8 mouse cellular contexts compared by ENCODE assay signal in genomic region chr7:126696303-126696702, GRCm38 (mm10). TPM values are rescaled to one million over a fixed set of nuclear protein-coding genes. Genes with fewer than 3 reads are reported as not detected.
DNase-seq lines count a peak whose midpoint lies in the region; ATAC-seq and TF ChIP-seq lines count a peak whose summit lies in the region.

No protein-coding gene starts in this region.

- no peak for DNase-seq in heart, adult 8-10 months (ENCODE audit: low spot score)
- no peak for DNase-seq in hindbrain, embryonic 11.5 days (ENCODE audit: low spot score)
- DNase-seq in ovary, postnatal 14 days (ENCODE audit: low spot score): no peak
- DNase-seq in frontal cortex, postnatal 36 days (ENCODE audit: low spot score in 2 of 2): no peak
- DNase-seq in left cerebral cortex, postnatal 36 days (ENCODE audit: low spot score in 2 of 2): no peak

- intact Hi-C loops in left cerebral cortex, postnatal 36 days (cut with DNase I): loop anchor here (5.0 kb wide), 1 partner anchor 114 kb away; the partner anchor contains the start of gene Apobr

- H3K36me3 ChIP-seq in heart, embryonic 15.5 days: peaks cover 8% of the 10 kb centered on the region; the same call in 1 of the 2 replicates
- peaks cover under 1% of the 10 kb centered on the region; the same call in 1 of the 2 replicates for H3K36me3 ChIP-seq in hindbrain, embryonic 11.5 days (ENCODE audit: control insufficient read depth, insufficient read depth, low read length)
- peaks cover 30% of the 10 kb centered on the region for H3K36me3 ChIP-seq in midbrain, embryonic 12.5 days

- no peak for TF ChIP-seq POLR2A in bone marrow, adult 2 months (IDR thresholded peaks at IDR 0.05; ENCODE audit: borderline replicate concordance, control insufficient read depth, low read depth, low read length)

- H3K27me3 ChIP-seq in heart, embryonic 15.5 days: 0 out of 2 replicates have a peak, but pooled peaks cover under 1% of the 10 kb centered on the region
- H3K27me3 ChIP-seq in hindbrain, embryonic 11.5 days (ENCODE audit: control insufficient read depth, insufficient read depth, low read length): no peaks in the 10 kb centered on the region
- H3K27me3 ChIP-seq in midbrain, embryonic 12.5 days: no peaks in the 10 kb centered on the region

- peak overlapping the region; percentile 53 for H3K27ac ChIP-seq in heart, embryonic 15.5 days
- peak overlapping the region; percentile 85 for H3K27ac ChIP-seq in bone marrow, adult 2 months (ENCODE audit: control insufficient read depth, insufficient read depth, low read depth, low read length, poor library complexity)
- peak overlapping the region; percentile 69 for H3K27ac ChIP-seq in hindbrain, embryonic 11.5 days (ENCODE audit: low read depth, low read length)
- peak overlapping the region; percentile 64 for H3K27ac ChIP-seq in midbrain, embryonic 12.5 days (replicated peaks)

- H3K4me1 ChIP-seq in heart, embryonic 15.5 days (replicated peaks): peaks cover 27% of the 10 kb centered on the region
- H3K4me1 ChIP-seq in bone marrow, adult 2 months (ENCODE audit: control insufficient read depth, insufficient read depth, low read length): peaks cover under 1% of the 10 kb centered on the region; the same call in 1 of the 2 replicates
- peaks cover 12% of the 10 kb centered on the region for H3K4me1 ChIP-seq in hindbrain, embryonic 11.5 days (replicated peaks; ENCODE audit: control insufficient read depth, insufficient read depth, low read length)
- peaks cover 31% of the 10 kb centered on the region for H3K4me1 ChIP-seq in midbrain, embryonic 12.5 days

- 3% methylated on average over 17 of the region's 17 CpGs for WGBS in heart, embryonic 15.5 days
- 5% methylated on average over 17 of the region's 17 CpGs for WGBS in bone marrow, adult 2 months
- WGBS in hindbrain, embryonic 11.5 days: 2% methylated on average over 17 of the region's 17 CpGs
- WGBS in midbrain, embryonic 12.5 days: 5% methylated on average over 17 of the region's 17 CpGs

- H3K4me3 ChIP-seq in heart, embryonic 15.5 days: peak overlapping the region; percentile 84
- peak overlapping the region; percentile 78 for H3K4me3 ChIP-seq in bone marrow, adult 2 months (replicated peaks; ENCODE audit: control insufficient read depth, low read depth, low read length)
- peak overlapping the region; percentile 83 for H3K4me3 ChIP-seq in hindbrain, embryonic 11.5 days (ENCODE audit: low read depth, low read length)
- peak overlapping the region; percentile 80 for H3K4me3 ChIP-seq in midbrain, embryonic 12.5 days

- no peaks in the 10 kb centered on the region for H3K9me3 ChIP-seq in heart, embryonic 15.5 days (replicated peaks)
- no peaks in the 10 kb centered on the region for H3K9me3 ChIP-seq in hindbrain, embryonic 11.5 days (ENCODE audit: control insufficient read depth, low read length)
- no peaks in the 10 kb centered on the region for H3K9me3 ChIP-seq in midbrain, embryonic 12.5 days

- ATAC-seq in heart, embryonic 15.5 days (replicated peaks; ENCODE audit: insufficient number of reproducible peaks, insufficient read depth, low FRiP score, low read depth): no peak
- no peak for ATAC-seq in hindbrain, embryonic 11.5 days (ENCODE audit: low FRiP score)
- ATAC-seq in midbrain, embryonic 12.5 days (ENCODE audit: low FRiP score, low read depth): no peak; the same call in 1 of the 2 replicates

- H3K4me2 ChIP-seq in heart, embryonic 15.5 days: peak overlapping the region; percentile 91
- H3K4me2 ChIP-seq in hindbrain, embryonic 11.5 days (replicated peaks; ENCODE audit: low read depth, low read length): peak overlapping the region; percentile 87
- H3K4me2 ChIP-seq in midbrain, embryonic 12.5 days (replicated peaks): peak overlapping the region; percentile 88

- H3K9ac ChIP-seq in heart, embryonic 15.5 days: peak overlapping the region; percentile 76
- peak overlapping the region; percentile 77 for H3K9ac ChIP-seq in hindbrain, embryonic 11.5 days (ENCODE audit: low read depth, low read length)
- H3K9ac ChIP-seq in midbrain, embryonic 12.5 days (replicated peaks): peak overlapping the region; percentile 84

- TF ChIP-seq CTCF in bone marrow, adult 2 months (IDR thresholded peaks at IDR 0.05; ENCODE audit: control insufficient read depth, insufficient read depth, low read length): no peak

RNA-seq across cellular contexts. Expression of gene Slx1b, which starts 0.7 kb away (rescaled TPM):
- polyA plus RNA-seq in heart, embryonic 15.5 days (2015; fragmentation: Nextera tagmentation; extraction: Ambion mirVana): 6.7 and 7.7 TPM in 2 replicates
- total RNA-seq in heart, adult 8-10 months (2022): 1 to 10 TPM; 3.2 to 6.2 (median 5.4) TPM
- polyA plus RNA-seq in bone marrow, adult 2 months (2011; ENCODE audit: insufficient read depth, insufficient read length, low replicate concordance, missing spikeins): 5.0 and 11.1 TPM in 2 replicates
- polyA plus RNA-seq in hindbrain, embryonic 11.5 days (2014; fragmentation: Nextera tagmentation; extraction: Ambion mirVana): 9.8 and 10.7 TPM in 2 replicates
- polyA plus RNA-seq in midbrain, embryonic 12.5 days (2016; fragmentation: Nextera tagmentation; extraction: Ambion mirVana): 16.6 and 19.1 TPM in 2 replicates
- 10 to 100 TPM; 17.6 to 20.3 TPM for total RNA-seq in left cerebral cortex, postnatal 36 days (2021)

RNA-seq across cellular contexts. Expression of gene Bola2, which starts 1.1 kb away (rescaled TPM):
- 87.6 and 98.0 TPM in 2 replicates for polyA plus RNA-seq in heart, embryonic 15.5 days (2015; fragmentation: Nextera tagmentation; extraction: Ambion mirVana)
- 10 to 100 TPM; 52.4 to 70.4 (median 56.4) TPM for total RNA-seq in heart, adult 8-10 months (2022)
- polyA plus RNA-seq in bone marrow, adult 2 months (2011; ENCODE audit: insufficient read depth, insufficient read length, low replicate concordance, missing spikeins): 77.8 and 182 TPM in 2 replicates
- polyA plus RNA-seq in hindbrain, embryonic 11.5 days (2014; fragmentation: Nextera tagmentation; extraction: Ambion mirVana): 164 and 176 TPM in 2 replicates
- 151 TPM in 2 replicates for polyA plus RNA-seq in midbrain, embryonic 12.5 days (2016; fragmentation: Nextera tagmentation; extraction: Ambion mirVana)
- 100 to 1,000 TPM in 1 of 2 experiments, 10 to 100 TPM in 1; 85.8 to 109 TPM for total RNA-seq in left cerebral cortex, postnatal 36 days (2021)

RNA-seq across cellular contexts. Expression of gene Coro1a, which starts 11.3 kb away (rescaled TPM):
- polyA plus RNA-seq in heart, embryonic 15.5 days (2015; fragmentation: Nextera tagmentation; extraction: Ambion mirVana): 13.5 and 71.8 TPM in 2 replicates
- total RNA-seq in heart, adult 8-10 months (2022): 10 to 100 TPM in 1 of 4 experiments, 1 to 10 TPM in 3; 4.9 to 10.0 (median 6.2) TPM
- 370 and 776 TPM in 2 replicates for polyA plus RNA-seq in bone marrow, adult 2 months (2011; ENCODE audit: insufficient read depth, insufficient read length, low replicate concordance, missing spikeins)
- 45.3 and 47.8 TPM in 2 replicates for polyA plus RNA-seq in hindbrain, embryonic 11.5 days (2014; fragmentation: Nextera tagmentation; extraction: Ambion mirVana)
- 60.8 and 65.9 TPM in 2 replicates for polyA plus RNA-seq in midbrain, embryonic 12.5 days (2016; fragmentation: Nextera tagmentation; extraction: Ambion mirVana)
- total RNA-seq in left cerebral cortex, postnatal 36 days (2021): 100 to 1,000 TPM; 159 to 176 TPM

RNA-seq across cellular contexts. Expression of gene Sult1a1, which starts 20.1 kb away (rescaled TPM):
- 13.0 and 14.2 TPM in 2 replicates for polyA plus RNA-seq in heart, embryonic 15.5 days (2015; fragmentation: Nextera tagmentation; extraction: Ambion mirVana)
- 10 to 100 TPM; 18.6 to 38.7 (median 31.5) TPM for total RNA-seq in heart, adult 8-10 months (2022)
- 14.2 and 34.1 TPM in 2 replicates for polyA plus RNA-seq in bone marrow, adult 2 months (2011; ENCODE audit: insufficient read depth, insufficient read length, low replicate concordance, missing spikeins)
- 0.25 and 0.52 TPM in 2 replicates for polyA plus RNA-seq in hindbrain, embryonic 11.5 days (2014; fragmentation: Nextera tagmentation; extraction: Ambion mirVana)
- 0.45 and 1.1 TPM in 2 replicates for polyA plus RNA-seq in midbrain, embryonic 12.5 days (2016; fragmentation: Nextera tagmentation; extraction: Ambion mirVana)
- 10 to 100 TPM in 1 of 2 experiments, 1 to 10 TPM in 1; 9.6 to 15.9 TPM for total RNA-seq in left cerebral cortex, postnatal 36 days (2021)

RNA-seq across cellular contexts. Expression of gene Sgf29, which starts 47.2 kb away (rescaled TPM):
- 21.0 and 33.5 TPM in 2 replicates for polyA plus RNA-seq in heart, embryonic 15.5 days (2015; fragmentation: Nextera tagmentation; extraction: Ambion mirVana)
- total RNA-seq in heart, adult 8-10 months (2022): 10 to 100 TPM; 21.6 to 26.2 (median 24.9) TPM
- polyA plus RNA-seq in bone marrow, adult 2 months (2011; ENCODE audit: insufficient read depth, insufficient read length, low replicate concordance, missing spikeins): 25.8 and 27.0 TPM in 2 replicates
- 44.8 and 49.3 TPM in 2 replicates for polyA plus RNA-seq in hindbrain, embryonic 11.5 days (2014; fragmentation: Nextera tagmentation; extraction: Ambion mirVana)
- polyA plus RNA-seq in midbrain, embryonic 12.5 days (2016; fragmentation: Nextera tagmentation; extraction: Ambion mirVana): 44.1 and 46.4 TPM in 2 replicates
- total RNA-seq in left cerebral cortex, postnatal 36 days (2021): 10 to 100 TPM; 27.2 to 38.4 TPM
